Mouse (Mus musculus) neural tube, embryonic 15.5 days (tissue): ENCODE data around the gene Sult3a1. TPM values are rescaled to one million over a fixed set of nuclear protein-coding genes. Genes with fewer than 3 reads are reported as not detected.
"Not testable (repeated sequence)": the region's sequence is repeated elsewhere in the genome, so short reads cannot be mapped to it uniquely, and the experiment has no call there.

ENCODE experiments used
- ATAC-seq: fragments of 200-750 bp; cut with Nextera tagmentation; 2 replicates; pipeline ENCODE4 v1.8.0; 2017; ENCODE audit warnings: mild to moderate bottlenecking, moderate TSS enrichment, moderate library complexity; ENCODE audit not compliant: low FRiP score
- H3K27ac ChIP-seq: fragments of 300-500 bp; sonication (generic); replicated peaks from 2 replicates; pipeline ENCODE4 v1.5.1; 2015; ENCODE audit warnings: mild to moderate bottlenecking, inconsistent platforms
- H3K27me3 ChIP-seq: fragments of 300-500 bp; sonication (generic); replicated peaks from 2 replicates; pipeline ENCODE4 v1.6.1; 2015; ENCODE audit warnings: inconsistent platforms
- H3K36me3 ChIP-seq: fragments of 300-500 bp; sonication (generic); 2 replicates; pipeline ENCODE4 v1.6.1; 2015; ENCODE audit warnings: inconsistent platforms
- H3K4me1 ChIP-seq: fragments of 300-500 bp; sonication (generic); 2 replicates; pipeline ENCODE4 v1.6.1; 2015; ENCODE audit warnings: inconsistent platforms
- H3K4me2 ChIP-seq: fragments of 300-500 bp; sonication (generic); 2 replicates; pipeline ENCODE4 v1.6.1; 2015; ENCODE audit warnings: inconsistent platforms, mild to moderate bottlenecking, moderate library complexity
- H3K4me3 ChIP-seq: fragments of 300-500 bp; sonication (generic); replicated peaks from 2 replicates; pipeline ENCODE4 v1.5.1; 2015; ENCODE audit warnings: mild to moderate bottlenecking, inconsistent platforms
- H3K9ac ChIP-seq: fragments of 300-500 bp; sonication (generic); replicated peaks from 2 replicates; pipeline ENCODE4 v1.6.1; 2015; ENCODE audit warnings: mild to moderate bottlenecking, inconsistent platforms
- H3K9me3 ChIP-seq: fragments of 300-500 bp; sonication (generic); replicated peaks from 2 replicates; pipeline ENCODE4 v1.6.1; 2016; ENCODE audit warnings: inconsistent platforms
- WGBS: fragments of 180-500 bp; shearing (Covaris S2); methylation state at CpG from one replicate; pipeline ENCODE4 v1.1.7; 2015; ENCODE audit warnings: mixed read lengths; 5-methylcytosine and 5-hydroxymethylcytosine counted together
- polyA plus RNA-seq: library from polyadenylated mRNA; unstranded; fragments of >200 nt; fragmentation: Nextera tagmentation; extraction: Ambion mirVana; gene quantifications from 2 replicates; pipeline ENCODE4 v1.2.1, GENCODE M21; 2015

Sult3a1 gene
- polyA plus RNA-seq, result not detected in 2 replicates

GRCm38 (mm10) chr10:33857421-33857820 lies at the start of gene Sult3a1:
Gene Sult3a1 (plus strand): TSS chr10:33857721.
- no peak within 1 kb of the TSS for H3K9ac ChIP-seq
- H3K27ac ChIP-seq, result no peak within 1 kb of the TSS
- ATAC-seq, result no peak
- H3K4me2 ChIP-seq, result no peak within 1 kb of the TSS
- H3K27me3 ChIP-seq, result no peaks in the 10 kb centered on the region
- no peaks in the 10 kb centered on the region for H3K9me3 ChIP-seq
- no peaks in the 10 kb centered on the region for H3K36me3 ChIP-seq
- H3K4me3 ChIP-seq, result no peak within 1 kb of the TSS
- H3K4me1 ChIP-seq, result no peaks in the 10 kb centered on the region

GRCm38 (mm10) chr10:33811807-33812206 lies 45.7 kb upstream of the Sult3a1 start:
- ATAC-seq, result no peak
- WGBS, result 43% methylated on average over 1 of the region's 1 CpGs

GRCm38 (mm10) chr10:33814266-33814665 lies 43.3 kb upstream of the Sult3a1 start:
- ATAC-seq, result no peak

More at GRCm38 (mm10) chr10:33811807-33812206, 45.7 kb upstream of the Sult3a1 start:
- Histone ChIP-seq H3K9ac (no peak overlapping the region), H3K4me3 (no peak overlapping the region), H3K4me1 (no peaks in the 10 kb centered on the region), H3K27me3 (no peaks in the 10 kb centered on the region), H3K9me3 (no peaks in the 10 kb centered on the region), H3K4me2 (no peak overlapping the region), H3K36me3 (no peaks in the 10 kb centered on the region), H3K27ac (no peak overlapping the region)

GRCm38 (mm10) chr10:33816923-33817322 lies 40.6 kb upstream of the Sult3a1 start:
- Histone ChIP-seq H3K9me3 (no peaks in the 10 kb centered on the region), H3K27me3 (no peaks in the 10 kb centered on the region), H3K9ac (no peak overlapping the region), H3K4me3 (no peak overlapping the region), H3K4me2 (no peak overlapping the region), H3K27ac (no peak overlapping the region), H3K4me1 (no peaks in the 10 kb centered on the region), H3K36me3 (no peaks in the 10 kb centered on the region)
- WGBS, result 84% methylated on average over 1 of the region's 1 CpGs
- ATAC-seq, result no peak

More at GRCm38 (mm10) chr10:33814266-33814665, 43.3 kb upstream of the Sult3a1 start:
- H3K4me3 ChIP-seq, result no peak overlapping the region
- no peaks in the 10 kb centered on the region for H3K4me1 ChIP-seq
- H3K27ac ChIP-seq, result no peak overlapping the region
- no peaks in the 10 kb centered on the region for H3K27me3 ChIP-seq
- H3K9me3 ChIP-seq, result no peaks in the 10 kb centered on the region
- H3K9ac ChIP-seq, result no peak overlapping the region
- no peaks in the 10 kb centered on the region for H3K36me3 ChIP-seq
- no peak overlapping the region for H3K4me2 ChIP-seq

- Histone ChIP-seq H3K9me3 (no peaks in the 10 kb centered on the region), H3K4me2 (no peak overlapping the region), H3K36me3 (no peaks in the 10 kb centered on the region), H3K4me1 (no peaks in the 10 kb centered on the region), H3K4me3 (no peak overlapping the region), H3K27ac (no peak overlapping the region), H3K27me3 (no peaks in the 10 kb centered on the region), H3K9ac (no peak overlapping the region)
- 92% methylated on average over 3 of the region's 3 CpGs for WGBS
- no peak for ATAC-seq
Observed at GRCm38 (mm10) chr10:33820892-33821291, 36.6 kb upstream of the Sult3a1 start.

- Histone ChIP-seq H3K36me3 (no peaks in the 10 kb centered on the region), H3K27me3 (no peaks in the 10 kb centered on the region), H3K4me2 (no peak overlapping the region), H3K9ac (no peak overlapping the region), H3K4me3 (no peak overlapping the region), H3K9me3 (no peaks in the 10 kb centered on the region), H3K27ac (no peak overlapping the region), H3K4me1 (no peaks in the 10 kb centered on the region)
- ATAC-seq, result no peak
- WGBS, result 80% methylated on average over 2 of the region's 2 CpGs
Observed at GRCm38 (mm10) chr10:33865994-33866393, 8.5 kb downstream of the Sult3a1 start.

- WGBS, result 17% methylated on average over 1 of the region's 1 CpGs
- Histone ChIP-seq H3K4me2 (no peak overlapping the region), H3K9me3 (no peaks in the 10 kb centered on the region), H3K36me3 (no peaks in the 10 kb centered on the region), H3K27me3 (no peaks in the 10 kb centered on the region), H3K27ac (no peak overlapping the region), H3K4me3 (no peak overlapping the region), H3K9ac (no peak overlapping the region), H3K4me1 (no peaks in the 10 kb centered on the region)
- no peak for ATAC-seq
Observed at GRCm38 (mm10) chr10:33870441-33870840, 12.9 kb downstream of the Sult3a1 start.

- no peak overlapping the region for H3K4me2 ChIP-seq
- no peak overlapping the region for H3K4me3 ChIP-seq
- ATAC-seq, result no peak
- H3K4me1 ChIP-seq, result no peaks in the 10 kb centered on the region
- H3K27ac ChIP-seq, result no peak overlapping the region
- H3K9ac ChIP-seq, result no peak overlapping the region
- no peaks in the 10 kb centered on the region for H3K36me3 ChIP-seq
- WGBS, result 81% methylated on average over 2 of the region's 2 CpGs
- no peaks in the 10 kb centered on the region for H3K9me3 ChIP-seq
- H3K27me3 ChIP-seq, result no peaks in the 10 kb centered on the region
Observed at GRCm38 (mm10) chr10:33872672-33873398, 15.3 kb downstream of the Sult3a1 start.

GRCm38 (mm10) chr10:33882411-33882810 lies 24.9 kb downstream of the Sult3a1 start:
- not testable (repeated sequence) for H3K36me3 ChIP-seq, H3K9me3 ChIP-seq, H3K9ac ChIP-seq, H3K27me3 ChIP-seq, H3K4me1 ChIP-seq, H3K27ac ChIP-seq, ATAC-seq, H3K4me2 ChIP-seq, H3K4me3 ChIP-seq
- WGBS, result 74% methylated on average over 2 of the region's 2 CpGs

- H3K36me3 ChIP-seq, H3K27me3 ChIP-seq, H3K9ac ChIP-seq, H3K27ac ChIP-seq, H3K9me3 ChIP-seq, H3K4me3 ChIP-seq, H3K4me1 ChIP-seq, ATAC-seq, H3K4me2 ChIP-seq: not testable (repeated sequence)
- WGBS, result 90% methylated on average over 1 of the region's 1 CpGs
Observed at GRCm38 (mm10) chr10:33901520-33901919, 44.0 kb downstream of the Sult3a1 start.

GRCm38 (mm10) chr10:33904530-33905481 lies 47.3 kb downstream of the Sult3a1 start, which contains the start of gene Rsph4a:
Gene Rsph4a (plus strand): TSS chr10:33905111.
- no peaks in the 10 kb centered on the region for H3K36me3 ChIP-seq
- peak within 1 kb of the TSS; percentile 41; the same call in 1 of the 2 replicates for H3K9ac ChIP-seq
- no peaks in the 10 kb centered on the region for H3K27me3 ChIP-seq
- H3K4me3 ChIP-seq, result peak within 1 kb of the TSS; percentile 47
- 0 out of 2 replicates have a peak, but pooled peaks cover 6% of the 10 kb centered on the region for H3K4me1 ChIP-seq
- H3K9me3 ChIP-seq, result no peaks in the 10 kb centered on the region
- WGBS, result 7% methylated on average over 17 of the region's 17 CpGs
- H3K27ac ChIP-seq, result no peak within 1 kb of the TSS
- ATAC-seq, result peak; percentile 100
- peak within 1 kb of the TSS; percentile 79 for H3K4me2 ChIP-seq
